Mouse (Mus musculus): ENCODE measurements at regions not wholly inside any gene's neighbourhood (a gene's known extent, or its start where the extent isn't known, plus 50 kb on each side); places are given as distances from the start of the nearest gene placed in this dataset.
A peak's percentile ranks its signal among the peaks of the same experiment; 100 is the strongest.

DNA sequence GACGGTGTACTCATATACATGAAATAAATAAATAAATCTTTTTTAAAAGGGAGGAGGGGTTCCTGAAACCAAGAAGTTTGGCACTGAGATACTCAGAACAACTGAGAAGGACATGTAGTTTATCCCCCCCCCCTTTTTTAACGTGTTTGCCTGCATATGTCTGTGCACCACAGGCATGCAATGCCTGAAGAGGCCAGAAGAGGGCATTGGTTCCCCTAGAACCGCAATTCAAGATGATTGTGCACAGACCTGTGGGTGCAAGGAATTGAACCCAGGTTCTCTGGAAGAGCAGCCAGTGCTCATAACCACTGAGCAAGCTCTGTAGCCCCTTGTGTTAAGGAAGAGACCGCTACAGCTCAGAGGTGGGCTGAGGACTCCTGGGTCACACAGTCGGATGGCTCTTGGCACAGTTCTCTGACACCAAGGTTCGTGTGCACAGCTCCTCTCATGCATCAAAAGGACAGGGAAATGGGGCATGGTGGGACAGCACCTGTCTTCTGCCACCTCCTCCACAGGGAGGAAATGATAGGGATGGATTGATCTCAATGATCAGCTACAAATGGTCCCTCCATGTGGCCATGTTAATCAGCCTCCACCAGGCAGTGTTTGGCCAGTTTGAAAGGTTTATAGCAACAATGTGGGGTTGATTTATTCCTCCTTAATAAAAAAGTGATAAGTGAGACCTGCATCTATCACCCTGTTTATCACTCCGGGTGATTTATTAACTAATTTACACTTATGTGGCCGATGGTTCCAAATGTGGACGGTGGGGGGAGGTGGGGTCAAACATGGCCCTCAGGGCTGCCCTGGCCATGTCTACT, 58.5 kb upstream of the Top1 start:
- no peak for DNase-seq

DNA sequence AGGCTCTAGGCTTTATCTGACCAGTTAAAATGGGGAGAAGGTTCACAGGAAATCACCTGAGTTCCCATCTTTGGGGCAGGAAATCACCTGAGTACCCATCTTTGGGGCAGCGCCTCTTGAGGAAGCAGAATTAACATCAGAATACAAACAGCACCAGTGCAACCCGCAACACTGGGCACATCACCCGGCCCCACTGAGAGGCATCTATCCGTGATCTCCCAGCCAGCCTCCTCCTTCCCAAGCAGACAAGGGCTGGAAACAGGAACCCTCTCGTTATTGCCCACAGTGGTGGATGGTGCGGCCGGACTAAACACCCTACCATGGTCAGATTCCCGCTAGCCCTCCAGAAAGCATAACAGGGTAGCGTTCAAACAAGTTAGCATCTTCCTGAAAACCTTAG, 57.3 kb upstream of the Top1 start:
- DNase-seq, result no peak

DNA sequence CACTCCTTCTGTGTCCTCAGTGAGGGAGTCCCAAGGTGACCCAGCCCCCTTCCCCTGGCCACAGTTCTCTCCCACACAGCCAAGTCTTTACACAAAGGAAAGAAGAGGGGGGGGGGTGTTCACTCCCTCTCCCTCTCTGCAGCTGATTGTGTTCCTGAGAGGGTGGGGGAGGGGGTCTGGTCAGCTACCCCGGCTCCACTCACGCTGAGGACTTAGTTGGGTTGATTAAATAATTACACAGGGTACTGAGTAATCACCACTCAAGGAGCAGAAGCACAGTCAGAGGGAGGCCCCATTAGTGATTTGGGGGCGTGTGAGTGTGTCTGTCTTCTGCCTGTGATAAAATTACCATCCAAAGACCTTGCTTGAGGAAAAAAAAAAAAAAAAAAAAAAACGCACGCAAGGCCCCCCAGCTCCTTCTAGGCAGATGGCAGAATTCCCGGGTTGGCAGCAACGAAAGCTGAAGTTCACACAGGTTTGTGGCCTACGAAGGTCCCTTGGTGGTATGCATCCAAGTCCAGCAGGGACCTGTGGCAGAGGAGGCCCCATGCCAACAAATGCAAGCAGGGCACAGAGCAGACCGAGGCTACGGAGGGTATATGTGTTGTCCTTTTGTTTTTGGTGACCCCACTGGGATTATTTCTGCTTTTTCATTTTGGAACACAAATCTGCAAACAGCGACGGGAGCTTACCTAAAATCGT, 55.3 kb upstream of the Top1 start:
- DNase-seq, result no peak

DNA sequence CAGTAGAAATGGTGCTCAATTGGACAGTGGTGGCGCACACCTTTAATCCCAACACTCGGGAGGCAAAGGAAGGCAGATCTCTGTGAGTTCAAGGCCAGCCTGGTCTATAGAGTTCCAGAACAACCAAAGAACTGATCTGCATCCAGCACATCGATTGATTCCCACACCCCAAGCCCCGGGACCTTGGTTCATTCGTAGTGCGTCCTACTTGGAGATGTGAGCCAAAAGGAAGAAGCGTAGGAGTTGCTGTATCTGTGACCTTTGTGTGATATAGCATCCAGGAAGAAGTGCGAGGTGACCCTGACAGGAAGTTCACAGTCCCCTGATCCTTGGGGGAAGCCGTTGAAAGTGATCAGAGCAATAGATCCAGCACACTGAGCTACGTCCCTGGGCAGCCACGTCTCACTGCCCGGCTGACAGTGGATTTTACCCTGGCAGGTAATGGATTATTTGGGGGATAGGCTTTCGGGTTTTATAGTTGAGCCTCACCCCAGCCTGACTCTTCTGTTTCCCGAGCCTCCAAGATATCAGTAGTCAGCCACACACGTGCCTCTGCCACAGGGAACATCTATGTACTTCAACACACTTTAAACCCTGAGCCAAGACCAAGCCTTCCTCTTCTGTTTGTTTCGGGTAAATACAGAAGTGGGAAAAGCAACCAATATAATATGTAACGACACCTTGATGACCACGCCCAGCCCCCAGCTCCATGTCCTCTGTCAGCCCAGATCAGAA, 54.1 kb upstream of the Top1 start:
- DNase-seq, result no peak

DNA sequence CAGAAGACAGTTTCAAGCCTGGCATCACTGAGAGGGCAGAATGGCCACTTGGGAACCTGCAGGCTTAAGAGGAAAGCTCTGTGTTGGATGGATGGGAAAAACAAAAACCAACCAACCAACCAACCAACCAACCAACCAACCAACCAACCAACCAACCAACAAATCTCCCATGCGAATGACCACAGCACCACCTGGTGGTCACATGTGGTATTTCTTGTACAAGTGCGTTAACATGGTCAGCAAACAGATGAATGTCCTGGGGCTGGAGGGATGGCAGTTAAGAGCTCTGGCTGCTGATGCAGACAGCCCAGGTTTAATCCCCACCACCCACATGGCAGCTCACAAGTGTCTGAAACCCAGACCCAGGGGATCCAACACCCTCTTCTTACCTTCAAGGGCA, 52.7 kb upstream of the Top1 start:
- DNase-seq, result peak; percentile 74
